Mouse (Mus musculus): Measurements from ENCODE around the gene Ank3.

GRCm38 (mm10) chr10:69796421-69796886 lies 397.9 kb downstream of the Ank3 start:
- no peak for TF ChIP-seq CTCF (IDR thresholded peaks at IDR 0.05; ENCODE audit: low read depth, low read length)
- no peak for TF ChIP-seq POLR2A (IDR thresholded peaks at IDR 0.05; ENCODE audit: extremely low read depth, insufficient read depth, low read length)

All from liver, adult 2 months (tissue).